Mouse (Mus musculus): Measurements from ENCODE around the gene Tmem132c.

Tmem132c gene

DNA sequence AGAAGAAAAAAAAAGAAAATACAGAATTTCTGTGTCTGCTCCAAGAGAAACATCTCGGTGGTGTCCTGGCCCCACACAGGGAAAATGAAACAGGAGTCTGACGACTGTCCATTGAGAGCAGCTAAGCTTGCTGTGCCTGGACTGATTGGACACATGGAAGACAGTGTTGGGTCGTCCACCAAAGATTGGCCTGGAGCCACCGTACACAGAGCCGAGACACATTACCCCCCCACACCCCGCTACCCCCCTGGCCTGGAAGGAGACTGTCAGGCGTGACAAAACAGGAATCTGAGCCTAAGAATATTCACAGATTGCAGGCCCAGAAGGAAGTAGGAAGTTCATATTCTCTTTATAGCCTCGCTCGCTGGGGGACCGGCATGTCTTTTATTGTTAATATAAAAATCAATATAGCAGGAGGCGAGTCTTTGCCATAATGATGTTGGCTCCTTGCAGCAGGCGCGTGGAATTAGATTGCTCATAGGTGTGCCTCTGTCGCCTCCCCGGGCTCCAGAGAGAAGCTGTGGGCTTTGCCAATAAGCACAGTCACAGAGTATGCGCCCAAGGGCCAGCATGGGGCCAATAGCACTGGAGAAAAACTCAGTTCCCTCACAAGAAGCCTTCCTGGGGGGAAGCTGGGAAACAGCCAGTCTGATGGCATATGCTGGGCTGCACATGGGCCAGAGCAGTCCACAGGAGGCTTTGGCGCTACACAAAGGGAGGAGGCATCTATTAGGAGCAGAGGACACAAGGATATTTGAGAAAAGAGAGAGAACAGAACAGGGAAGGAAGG is 49.0 kb downstream of the Tmem132c start:
- Histone ChIP-seq H3K27me3 (ENCODE audit: insufficient read depth, low read length) (no peaks in the 10 kb centered on the region), H3K9me3 (ENCODE audit: low read length) (no peaks in the 10 kb centered on the region)

DNA sequence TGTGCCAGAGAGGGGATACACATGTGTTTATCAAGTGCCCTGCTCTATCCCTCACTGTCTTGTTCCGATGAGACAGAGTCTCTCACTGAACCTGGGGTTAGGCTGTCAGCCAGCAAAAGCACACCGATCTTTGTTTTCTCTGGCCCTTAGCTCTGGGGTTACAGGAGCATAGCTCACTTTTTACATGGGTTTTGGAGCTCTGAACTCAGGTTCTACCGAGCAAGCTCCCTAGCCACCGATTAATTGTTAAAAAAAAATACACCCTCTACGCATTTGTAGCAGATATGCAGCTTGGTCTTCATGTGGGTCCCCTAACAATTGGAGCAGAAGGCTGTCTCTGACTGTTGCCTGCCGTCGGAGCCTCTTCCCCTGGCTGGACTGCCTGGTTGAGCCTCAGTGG is 50.0 kb downstream of the Tmem132c start:
- H3K36me3 ChIP-seq (ENCODE audit: insufficient read depth, low read length): no peaks in the 10 kb centered on the region
- TF ChIP-seq POU5F1 (IDR thresholded peaks at IDR 0.05; ENCODE audit: borderline replicate concordance, low read length) (no peak), NANOG (IDR thresholded peaks at IDR 0.05; ENCODE audit: borderline replicate concordance, low read length) (no peak), CTCF (conservative IDR thresholded peaks at IDR 0.05; ENCODE audit: low read length) (no peak)

More for the DNA sequence above, 49.0 kb downstream of the Tmem132c start:
- Histone ChIP-seq H3K36me3 (ENCODE audit: insufficient read depth, low read length) (no peaks in the 10 kb centered on the region), H3K4me1 (replicated peaks; ENCODE audit: low read depth, low read length) (no peaks in the 10 kb centered on the region), H3K4me3 (replicated peaks; ENCODE audit: low read length) (no peak overlapping the region)
- TF ChIP-seq NANOG (IDR thresholded peaks at IDR 0.05; ENCODE audit: borderline replicate concordance, low read length): no peak
- no peak for TF ChIP-seq POU5F1 (IDR thresholded peaks at IDR 0.05; ENCODE audit: borderline replicate concordance, low read length)
- TF ChIP-seq CTCF (conservative IDR thresholded peaks at IDR 0.05; ENCODE audit: low read length): no peak

DNA sequence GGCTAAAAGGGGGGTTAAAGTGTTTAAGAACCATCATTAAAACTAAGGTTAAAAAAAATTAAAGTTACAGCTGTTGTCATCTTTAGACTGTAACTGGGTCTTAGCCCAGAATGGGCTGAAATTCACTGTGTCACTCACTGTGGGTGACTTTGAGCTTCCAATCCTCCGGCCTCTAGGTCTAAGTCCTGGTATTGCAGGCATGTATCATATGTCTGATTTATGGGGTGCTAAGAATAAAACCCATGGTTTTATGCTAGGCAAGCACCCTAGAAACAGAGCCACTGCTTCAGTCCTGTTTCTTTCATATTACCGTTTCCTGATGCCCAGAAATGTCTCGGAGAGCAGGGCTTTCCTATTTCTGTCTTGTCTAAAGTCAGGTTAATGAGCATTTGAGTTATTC is 52.1 kb downstream of the Tmem132c start:
- H3K4me3 ChIP-seq (replicated peaks; ENCODE audit: low read length): no peak overlapping the region
- H3K27me3 ChIP-seq (ENCODE audit: insufficient read depth, low read length): no peaks in the 10 kb centered on the region; the same call in 1 of the 2 replicates
- TF ChIP-seq CTCF (conservative IDR thresholded peaks at IDR 0.05; ENCODE audit: low read length) (no peak), POU5F1 (IDR thresholded peaks at IDR 0.05; ENCODE audit: borderline replicate concordance, low read length) (no peak), NANOG (IDR thresholded peaks at IDR 0.05; ENCODE audit: borderline replicate concordance, low read length) (no peak)
- H3K4me1 ChIP-seq (replicated peaks; ENCODE audit: low read depth, low read length): no peaks in the 10 kb centered on the region
- no peaks in the 10 kb centered on the region for H3K36me3 ChIP-seq (ENCODE audit: insufficient read depth, low read length)
- H3K9me3 ChIP-seq (ENCODE audit: low read length): no peaks in the 10 kb centered on the region

More for the DNA sequence above, 50.0 kb downstream of the Tmem132c start:
- Histone ChIP-seq H3K4me3 (replicated peaks; ENCODE audit: low read length) (no peak overlapping the region), H3K9me3 (ENCODE audit: low read length) (no peaks in the 10 kb centered on the region), H3K4me1 (replicated peaks; ENCODE audit: low read depth, low read length) (no peaks in the 10 kb centered on the region), H3K27me3 (ENCODE audit: insufficient read depth, low read length) (no peaks in the 10 kb centered on the region)

DNA sequence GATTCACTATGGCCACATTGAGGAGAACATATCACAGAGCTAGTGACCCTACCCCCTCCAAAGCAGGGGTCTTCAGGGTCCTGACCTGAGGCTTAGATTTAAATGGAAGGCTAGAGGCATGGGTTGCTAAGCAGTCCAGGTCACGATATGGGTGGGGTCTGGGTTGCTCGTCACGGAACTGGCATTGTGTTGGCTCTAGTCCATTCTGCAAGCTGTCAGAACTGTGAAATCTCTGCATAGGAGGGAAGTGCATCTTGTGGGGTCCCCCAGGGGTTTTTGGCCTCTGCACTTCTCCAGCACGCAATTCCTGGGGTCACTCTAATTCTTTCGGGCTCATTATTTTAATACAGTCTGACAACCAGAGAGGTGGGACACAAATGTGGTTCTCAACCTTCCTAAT is 55.9 kb downstream of the Tmem132c start:
- no peak overlapping the region for H3K4me3 ChIP-seq (replicated peaks; ENCODE audit: low read length)
- no peaks in the 10 kb centered on the region for H3K9me3 ChIP-seq (ENCODE audit: low read length)
- H3K27me3 ChIP-seq (ENCODE audit: insufficient read depth, low read length): no peaks in the 10 kb centered on the region; the same call in 1 of the 2 replicates
- H3K4me1 ChIP-seq (replicated peaks; ENCODE audit: low read depth, low read length): no peaks in the 10 kb centered on the region
- TF ChIP-seq CTCF (conservative IDR thresholded peaks at IDR 0.05; ENCODE audit: low read length) (no peak), NANOG (IDR thresholded peaks at IDR 0.05; ENCODE audit: borderline replicate concordance, low read length) (no peak), POU5F1 (IDR thresholded peaks at IDR 0.05; ENCODE audit: borderline replicate concordance, low read length) (no peak)
- no peaks in the 10 kb centered on the region for H3K36me3 ChIP-seq (ENCODE audit: insufficient read depth, low read length)

DNA sequence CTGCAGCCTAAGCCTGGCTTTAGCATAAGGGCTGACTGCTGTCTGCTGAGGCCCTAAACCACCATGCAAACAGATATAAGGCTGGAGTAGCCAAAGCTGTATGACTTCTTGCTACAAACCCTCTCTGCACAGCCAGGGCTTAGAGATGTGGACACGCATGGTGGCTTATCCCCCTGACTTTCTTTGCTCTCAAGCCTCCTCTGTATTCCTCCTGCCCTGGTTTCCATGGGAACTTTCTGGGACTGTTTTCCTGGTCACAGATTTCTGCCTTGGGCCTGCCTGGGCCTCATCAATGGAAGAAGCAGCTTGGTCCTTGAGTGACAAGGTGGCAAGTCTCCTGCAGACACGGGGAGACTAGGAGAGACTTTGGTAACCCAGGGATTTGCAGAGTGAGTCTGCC is 56.5 kb downstream of the Tmem132c start:
- Histone ChIP-seq H3K36me3 (ENCODE audit: insufficient read depth, low read length) (no peaks in the 10 kb centered on the region), H3K27me3 (ENCODE audit: insufficient read depth, low read length) (no peaks in the 10 kb centered on the region; the same call in 1 of the 2 replicates)

DNA sequence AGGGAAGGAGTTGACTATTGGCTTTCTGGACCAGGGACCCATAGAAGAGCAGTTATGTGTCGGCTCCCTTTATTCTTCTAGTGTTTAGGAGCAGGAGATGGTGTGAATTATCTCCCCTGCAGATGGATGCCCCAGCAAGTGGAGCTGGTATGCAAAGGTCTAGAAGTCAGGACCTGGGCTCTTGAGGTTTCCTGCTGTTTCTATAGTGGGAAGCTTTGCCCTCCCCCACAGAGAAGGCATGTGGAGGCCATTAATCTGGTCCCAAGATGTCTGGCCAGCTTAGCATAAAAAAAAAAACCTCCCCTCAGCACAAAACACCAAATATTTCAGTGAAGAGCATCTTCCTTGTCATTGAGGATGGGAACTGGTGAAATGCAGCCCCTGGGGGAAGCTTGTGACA is 57.4 kb downstream of the Tmem132c start:
- Histone ChIP-seq H3K36me3 (ENCODE audit: insufficient read depth, low read length) (no peaks in the 10 kb centered on the region), H3K9me3 (ENCODE audit: low read length) (no peaks in the 10 kb centered on the region)
- TF ChIP-seq CTCF (conservative IDR thresholded peaks at IDR 0.05; ENCODE audit: low read length): no peak
- TF ChIP-seq POU5F1 (IDR thresholded peaks at IDR 0.05; ENCODE audit: borderline replicate concordance, low read length): no peak
- TF ChIP-seq NANOG (IDR thresholded peaks at IDR 0.05; ENCODE audit: borderline replicate concordance, low read length): no peak

More for the DNA sequence above, 56.5 kb downstream of the Tmem132c start:
- Histone ChIP-seq H3K4me1 (replicated peaks; ENCODE audit: low read depth, low read length) (no peaks in the 10 kb centered on the region), H3K9me3 (ENCODE audit: low read length) (no peaks in the 10 kb centered on the region), H3K4me3 (replicated peaks; ENCODE audit: low read length) (no peak overlapping the region)
- no peak for TF ChIP-seq NANOG (IDR thresholded peaks at IDR 0.05; ENCODE audit: borderline replicate concordance, low read length)
- no peak for TF ChIP-seq CTCF (conservative IDR thresholded peaks at IDR 0.05; ENCODE audit: low read length)
- no peak for TF ChIP-seq POU5F1 (IDR thresholded peaks at IDR 0.05; ENCODE audit: borderline replicate concordance, low read length)

GRCm38 (mm10) chr5:127300597-127301254 is 59.1 kb downstream of the Tmem132c start:
- Histone ChIP-seq H3K4me3 (replicated peaks; ENCODE audit: low read length) (no peak overlapping the region), H3K4me1 (replicated peaks; ENCODE audit: low read depth, low read length) (no peaks in the 10 kb centered on the region), H3K27me3 (ENCODE audit: insufficient read depth, low read length) (no peaks in the 10 kb centered on the region; the same call in 1 of the 2 replicates), H3K9me3 (ENCODE audit: low read length) (no peaks in the 10 kb centered on the region), H3K36me3 (ENCODE audit: insufficient read depth, low read length) (no peaks in the 10 kb centered on the region)
- TF ChIP-seq NANOG (IDR thresholded peaks at IDR 0.05; ENCODE audit: borderline replicate concordance, low read length): no peak
- no peak for TF ChIP-seq POU5F1 (IDR thresholded peaks at IDR 0.05; ENCODE audit: borderline replicate concordance, low read length)
- TF ChIP-seq CTCF (conservative IDR thresholded peaks at IDR 0.05; ENCODE audit: low read length): no peak

More for the DNA sequence above, 57.4 kb downstream of the Tmem132c start:
- no peak overlapping the region for H3K4me3 ChIP-seq (replicated peaks; ENCODE audit: low read length)
- no peaks in the 10 kb centered on the region; the same call in 1 of the 2 replicates for H3K27me3 ChIP-seq (ENCODE audit: insufficient read depth, low read length)
- H3K4me1 ChIP-seq (replicated peaks; ENCODE audit: low read depth, low read length): no peaks in the 10 kb centered on the region

DNA sequence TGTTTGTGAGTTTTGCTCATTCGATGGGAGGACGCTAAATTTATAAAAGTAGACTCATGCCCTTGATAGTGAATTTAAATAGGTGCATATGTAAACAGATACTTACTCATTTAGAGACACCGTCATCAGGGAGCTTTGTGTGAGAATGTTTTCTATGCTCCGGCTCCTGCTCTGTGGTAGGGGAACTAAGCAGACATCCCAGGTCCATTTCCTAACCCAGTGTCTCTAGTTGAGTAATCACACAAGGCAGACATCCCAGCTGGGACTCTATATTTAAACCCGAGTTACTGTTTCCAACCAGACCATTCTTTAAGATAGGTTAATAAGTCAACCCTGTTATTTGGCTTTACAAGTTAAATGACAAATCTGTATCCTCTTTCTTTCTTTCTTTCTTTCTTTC is 63.7 kb downstream of the Tmem132c start:
- Histone ChIP-seq H3K9me3 (ENCODE audit: low read length) (no peaks in the 10 kb centered on the region), H3K4me1 (replicated peaks; ENCODE audit: low read depth, low read length) (peaks cover 7% of the 10 kb centered on the region), H3K36me3 (ENCODE audit: insufficient read depth, low read length) (no peaks in the 10 kb centered on the region), H3K4me3 (replicated peaks; ENCODE audit: low read length) (no peak overlapping the region), H3K27me3 (ENCODE audit: insufficient read depth, low read length) (no peaks in the 10 kb centered on the region)
- no peak for TF ChIP-seq NANOG (IDR thresholded peaks at IDR 0.05; ENCODE audit: borderline replicate concordance, low read length)
- TF ChIP-seq POU5F1 (IDR thresholded peaks at IDR 0.05; ENCODE audit: borderline replicate concordance, low read length): no peak
- TF ChIP-seq CTCF (conservative IDR thresholded peaks at IDR 0.05; ENCODE audit: low read length): no peak

Data from E14TG2a.4 (cell line).